Mouse (Mus musculus) adrenal gland, adult 18-20 months (tissue): ENCODE measurements around the gene Gstp3. TPM values are rescaled to one million over a fixed set of nuclear protein-coding genes. Genes with fewer than 3 reads are reported as not detected.
"Not testable (repeated sequence)": the region's sequence is repeated elsewhere in the genome, so short reads cannot be mapped to it uniquely, and the experiment has no call there.

ENCODE experiments used
- DNase-seq, 2 experiments: peaks; one replicate each; pipeline ENCODE4 v3.0.0; 2021 to 2022; ENCODE audit warnings: low spot score in 2 of 2
- total RNA-seq, 2 experiments: library from RNA; stranded (reverse); gene quantifications; 1 replicate in 1 of 2; 2 replicates in 1 of 2; pipeline ENCODE4 v1.2.3; 2021

The Gstp3 gene
- total RNA-seq, 2 experiments from 2014 or later = 2.0 to 2.1 TPM

DNA sequence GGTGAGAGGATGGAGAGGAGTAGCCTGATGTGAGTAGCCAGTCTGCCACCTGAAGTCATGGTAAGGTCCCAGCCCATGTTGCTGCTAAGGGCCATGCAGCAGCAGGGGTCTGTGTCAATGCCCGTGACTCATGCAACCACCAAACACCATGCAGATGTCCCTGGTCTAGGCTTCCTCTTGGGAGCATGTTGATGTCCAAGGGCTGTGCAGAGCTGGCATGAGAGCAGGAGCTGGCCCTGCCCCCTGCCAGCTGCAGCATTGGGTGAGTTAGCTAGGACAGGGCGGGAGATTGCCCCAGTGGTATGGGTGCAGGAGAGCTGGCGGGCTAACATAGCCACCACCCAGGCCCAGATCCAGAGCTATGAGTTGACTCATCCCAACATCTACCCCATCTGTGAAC is 31.1 kb upstream of the Gstp3 start:
- DNase-seq = no peak

DNA sequence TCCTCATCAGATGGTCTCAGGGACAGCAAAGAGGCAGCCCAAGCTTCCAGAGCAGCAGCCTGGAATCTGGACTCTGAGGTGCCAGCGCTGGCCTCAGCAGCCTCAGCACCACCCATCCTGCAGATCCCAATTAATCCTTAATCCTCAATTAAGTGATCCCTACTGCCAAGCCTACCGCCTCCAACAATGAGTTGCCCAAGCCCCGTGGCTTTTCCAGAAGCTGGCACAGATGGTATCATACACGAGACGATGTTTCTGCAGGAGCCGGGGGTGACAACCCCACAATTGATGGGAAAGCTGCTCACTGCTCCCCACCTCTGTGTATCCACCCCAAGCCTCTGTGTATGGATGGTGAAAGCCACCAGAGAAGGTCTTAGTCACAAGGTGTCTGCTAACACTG is 29.8 kb upstream of the Gstp3 start:
- DNase-seq = no peak

DNA sequence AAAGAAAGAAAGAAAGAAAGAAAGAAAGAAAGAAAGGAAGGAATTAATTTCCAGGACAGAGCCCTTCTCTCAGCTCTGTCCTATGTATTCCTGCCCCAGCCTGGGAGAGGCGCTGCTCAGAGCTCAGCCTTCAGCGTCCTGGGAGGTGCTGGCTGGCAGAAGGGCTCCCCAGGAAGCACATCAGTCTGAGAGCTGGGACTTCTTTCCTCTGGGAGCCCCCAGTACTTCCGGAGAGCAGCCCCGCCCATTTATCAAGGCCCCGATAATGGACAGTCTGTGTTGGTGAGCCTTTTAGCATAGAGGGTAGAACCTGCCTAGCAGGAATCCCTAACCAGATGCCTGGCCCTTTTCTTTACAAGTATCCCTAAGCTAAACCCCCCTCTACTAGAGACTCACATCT is 28.8 kb upstream of the Gstp3 start:
- DNase-seq = no peak

DNA sequence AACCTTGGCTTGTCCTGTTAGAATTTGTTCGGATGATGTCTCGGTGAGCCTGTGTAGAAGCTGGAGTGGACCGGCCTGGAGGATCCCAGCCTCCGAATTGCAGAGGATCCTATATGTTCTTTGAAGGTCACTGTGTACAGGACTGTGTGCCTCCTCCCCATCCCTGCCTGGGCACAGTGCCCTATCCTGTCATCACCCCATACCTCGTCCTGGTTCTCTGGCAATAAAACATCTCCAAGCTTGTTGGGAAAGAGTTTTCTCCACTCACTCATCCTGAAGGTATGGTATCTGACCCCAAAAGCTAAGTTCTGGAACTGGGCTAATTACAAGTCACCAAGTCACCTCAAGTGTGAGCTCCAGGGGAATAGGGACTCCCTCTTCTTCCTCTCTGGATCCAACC is 27.7 kb upstream of the Gstp3 start:
- DNase-seq = no peak

DNA sequence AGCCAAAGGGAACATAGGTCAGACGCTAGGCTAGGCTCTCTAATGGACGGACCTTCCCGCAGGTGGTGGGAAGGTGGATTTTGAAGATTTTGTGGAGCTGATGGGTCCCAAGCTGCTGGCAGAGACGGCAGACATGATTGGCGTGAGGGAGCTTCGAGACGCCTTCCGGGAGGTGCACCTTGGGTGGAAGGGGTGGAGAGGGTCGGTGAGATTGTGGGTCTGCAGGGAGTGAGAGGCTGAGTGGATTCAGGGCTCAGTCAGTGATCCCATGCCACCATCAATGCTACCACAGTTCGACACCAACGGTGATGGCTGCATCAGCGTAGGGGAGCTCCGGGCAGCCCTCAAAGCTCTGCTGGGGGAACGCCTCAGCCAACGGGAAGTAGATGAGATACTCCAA is 26.8 kb upstream of the Gstp3 start:
- DNase-seq = no peak

DNA sequence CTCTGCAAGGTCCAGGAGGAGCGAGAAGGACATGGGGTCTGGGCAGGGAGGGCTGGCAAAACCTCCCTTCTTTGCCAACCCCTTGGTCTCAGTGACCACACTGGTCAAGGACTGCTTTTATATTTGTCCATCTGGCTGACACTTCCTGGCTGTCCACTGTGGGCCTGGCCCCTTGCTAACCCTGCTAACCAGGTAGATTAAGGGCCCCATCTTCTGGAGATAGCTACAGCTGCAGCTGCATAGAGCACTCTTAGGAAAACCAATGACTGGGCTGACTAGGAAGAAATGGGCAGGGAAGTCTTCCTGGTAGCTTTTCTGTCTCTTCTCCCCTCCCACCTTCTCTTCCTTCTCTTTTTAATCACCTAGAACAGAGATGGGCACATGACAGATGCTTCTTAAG is 25.6 kb upstream of the Gstp3 start:
- no peak for DNase-seq

DNA sequence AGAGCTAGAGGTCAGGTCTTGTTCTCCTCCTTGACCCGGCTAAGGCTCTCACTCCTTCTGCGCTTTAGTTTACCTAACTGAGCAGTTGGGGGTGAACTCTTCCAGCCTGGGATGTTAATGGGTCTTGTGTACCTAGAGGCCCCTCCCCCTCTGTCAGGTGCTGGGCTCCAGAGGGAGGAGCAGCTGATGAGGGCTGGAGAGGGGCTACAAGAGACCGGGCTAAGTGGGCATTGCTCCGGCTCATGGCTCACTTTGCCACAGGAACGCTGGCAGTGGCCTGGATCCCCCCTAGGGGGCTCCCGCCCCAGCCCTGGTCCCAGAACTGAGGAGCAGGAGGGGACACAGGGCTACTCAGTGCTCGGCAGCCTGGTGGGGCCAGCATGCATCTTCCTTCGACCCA is 24.5 kb upstream of the Gstp3 start:
- DNase-seq = no peak

DNA sequence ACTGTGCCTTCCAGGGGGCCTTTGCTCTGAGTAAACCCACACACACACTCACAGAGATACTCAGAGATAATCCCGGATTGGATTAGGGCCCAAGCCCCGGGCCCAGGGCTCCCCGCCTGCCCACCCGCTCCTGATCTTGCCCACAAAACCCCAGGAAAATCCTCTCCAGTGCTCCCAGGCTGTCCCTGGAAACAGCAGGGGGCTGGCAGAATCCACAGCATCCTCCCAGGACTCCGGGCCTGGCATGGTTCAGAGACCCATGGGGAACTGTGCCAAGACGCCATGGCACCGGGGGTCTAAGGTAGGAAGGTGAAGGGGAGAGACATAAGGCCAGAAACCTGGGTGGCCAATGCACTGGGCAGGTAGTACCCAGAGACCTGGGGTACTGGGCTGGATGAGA is 23.9 kb upstream of the Gstp3 start:
- DNase-seq = no peak

DNA sequence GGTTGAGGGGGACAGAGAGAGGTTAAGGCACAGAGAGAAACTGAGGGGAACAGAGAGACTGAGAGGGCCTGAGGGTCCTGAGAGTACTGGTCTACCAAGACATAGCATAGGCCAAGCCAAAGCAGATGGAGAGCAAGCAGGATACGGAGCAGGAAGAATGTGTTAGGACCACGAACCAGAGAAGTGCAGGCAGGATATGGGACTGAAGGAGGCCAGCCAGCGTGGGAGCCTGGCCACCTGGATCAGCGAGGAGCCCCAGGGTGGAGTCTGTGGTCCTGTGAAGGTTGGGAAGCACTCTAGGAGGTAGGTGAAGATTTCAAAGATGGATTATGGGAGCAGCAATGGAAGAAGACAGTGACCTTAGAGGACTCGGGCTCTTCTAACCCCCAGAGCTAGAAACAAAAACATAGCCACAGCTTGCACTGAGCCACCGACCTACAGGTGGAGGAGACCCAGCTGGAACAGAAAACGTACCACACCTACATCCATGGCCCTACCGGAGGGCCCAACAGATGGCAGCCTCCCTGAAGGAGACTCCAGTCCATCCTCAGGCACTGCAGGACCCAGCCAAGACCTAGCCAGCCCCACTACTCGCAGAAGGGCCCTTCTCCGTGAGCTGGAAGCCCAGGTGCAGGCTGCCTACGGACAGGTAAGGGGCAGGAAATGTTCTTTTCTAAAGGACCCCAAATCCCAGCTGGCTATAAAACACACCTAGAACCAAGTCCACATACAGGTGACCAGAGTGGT is 23.0 kb upstream of the Gstp3 start:
- no peak for DNase-seq

DNA sequence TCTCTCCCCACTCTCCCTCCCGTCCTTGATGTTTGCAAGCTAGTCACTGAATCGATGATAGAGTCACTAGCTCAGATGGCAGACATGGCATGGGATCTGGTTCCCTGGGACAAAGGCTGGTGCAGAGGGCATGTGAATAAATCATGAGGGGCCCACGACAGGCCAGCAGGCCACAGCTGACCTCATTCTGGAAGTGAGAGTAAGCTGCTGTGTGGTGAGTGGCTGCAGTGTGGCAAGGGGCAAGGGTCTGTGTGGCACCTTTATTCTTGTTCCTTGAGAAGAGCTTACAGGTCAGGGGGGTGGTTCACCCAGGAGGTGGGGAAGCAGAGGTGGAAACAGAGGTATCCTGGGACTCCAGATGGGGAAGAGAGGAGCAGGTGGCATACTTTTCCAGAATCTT is 22.0 kb upstream of the Gstp3 start, which contains the start of gene Cabp2:
Gene Cabp2 (plus strand): TSS at position 185 of the 400 bp plus-strand sequence.
- no peak for DNase-seq

DNA sequence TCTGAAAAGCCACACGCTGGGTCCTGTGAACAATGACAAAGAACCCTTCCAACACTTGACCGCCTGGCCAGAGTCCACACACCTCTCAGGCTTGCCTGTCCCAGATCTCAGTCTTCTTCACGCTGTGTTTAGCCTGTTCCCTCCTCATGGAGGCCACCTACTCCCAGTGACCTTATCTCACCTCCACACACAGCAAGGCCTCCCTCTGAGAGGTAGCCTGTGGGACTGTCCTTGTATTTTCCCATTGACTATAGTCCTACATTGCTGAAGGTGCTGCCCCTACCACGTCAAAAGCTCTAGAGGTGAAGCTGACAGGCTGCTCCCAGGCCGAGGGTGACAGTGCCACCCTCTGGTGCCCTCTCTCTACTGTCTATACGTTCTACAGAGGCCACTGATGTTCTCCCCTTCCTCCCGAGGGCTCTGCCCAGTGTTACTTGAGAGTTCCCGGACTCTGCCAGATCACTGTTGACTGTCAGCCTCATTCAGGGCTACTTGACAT is 21.2 kb upstream of the Gstp3 start:
- DNase-seq = no peak

DNA sequence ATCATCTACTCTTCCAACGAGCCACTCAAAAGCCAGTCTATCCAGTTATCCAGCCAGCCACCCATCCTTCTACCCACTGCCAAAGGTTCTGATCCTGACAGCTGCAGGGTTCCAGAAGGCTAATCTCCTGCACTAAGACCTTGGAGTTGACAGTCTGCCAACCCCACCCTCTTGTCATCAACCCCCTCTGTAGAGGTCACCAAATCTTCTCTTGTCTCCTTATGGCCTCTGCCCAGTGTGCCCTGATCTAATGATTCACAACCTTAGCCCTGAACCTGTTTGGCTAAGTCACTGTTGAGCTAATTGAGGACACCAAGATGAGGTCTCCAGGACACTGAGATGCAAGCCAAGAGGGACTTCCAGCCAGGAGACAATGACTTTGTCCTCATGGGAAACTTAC is 20.2 kb upstream of the Gstp3 start:
- DNase-seq = no peak

DNA sequence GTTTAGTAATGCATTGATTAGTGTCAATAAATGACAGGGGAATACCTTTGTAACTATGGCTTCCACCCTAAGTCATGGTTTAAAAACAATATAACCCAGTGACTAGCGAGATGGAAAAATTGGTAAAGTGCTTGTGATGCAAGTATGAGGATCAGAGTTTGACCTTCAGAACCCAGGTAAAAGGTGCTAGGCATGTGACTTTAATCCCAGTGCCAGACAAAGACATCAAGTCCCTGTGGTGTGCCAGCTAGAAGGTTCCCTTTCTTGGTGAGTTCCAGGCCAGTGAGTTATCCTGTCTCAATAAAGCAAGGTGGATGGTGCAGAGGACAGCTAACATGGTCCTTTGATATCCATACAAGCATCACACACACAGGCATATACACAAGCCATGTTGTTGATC is 16.2 kb upstream of the Gstp3 start:
- no peak for DNase-seq

DNA sequence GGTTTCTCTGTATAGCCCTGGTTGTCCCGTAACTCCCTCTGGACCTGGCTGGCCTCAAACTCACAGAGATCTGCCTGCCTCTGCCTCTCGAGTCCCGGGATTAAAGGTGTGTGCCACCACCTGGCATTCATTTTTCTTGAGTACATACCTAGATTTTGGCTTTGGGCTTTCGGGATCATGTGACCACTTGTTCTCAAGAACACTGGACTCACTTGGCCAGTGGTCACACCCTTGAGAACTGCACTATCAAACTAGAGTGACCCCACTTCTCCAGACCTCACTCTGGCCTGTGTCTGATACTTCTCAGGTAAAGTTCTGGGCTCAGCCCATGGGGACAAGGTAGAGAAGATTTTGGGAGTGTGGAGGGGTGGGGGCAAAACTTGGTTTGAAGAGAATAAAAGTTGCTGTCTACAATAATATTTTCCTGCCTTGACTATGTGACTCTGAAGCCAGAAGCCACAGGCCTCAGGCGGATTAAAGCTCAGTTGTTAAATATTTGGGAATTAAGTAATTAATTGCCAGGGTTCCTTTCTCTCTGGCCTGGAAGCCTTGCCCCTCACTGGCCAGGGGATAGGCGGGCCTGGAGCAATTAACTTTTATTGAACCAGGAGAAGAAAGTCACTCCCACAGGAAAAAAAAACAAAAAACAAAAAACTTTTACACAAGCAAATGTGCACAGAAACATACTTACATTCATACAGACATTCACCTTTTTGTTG is 13.5 kb upstream of the Gstp3 start:
- no peak for DNase-seq

DNA sequence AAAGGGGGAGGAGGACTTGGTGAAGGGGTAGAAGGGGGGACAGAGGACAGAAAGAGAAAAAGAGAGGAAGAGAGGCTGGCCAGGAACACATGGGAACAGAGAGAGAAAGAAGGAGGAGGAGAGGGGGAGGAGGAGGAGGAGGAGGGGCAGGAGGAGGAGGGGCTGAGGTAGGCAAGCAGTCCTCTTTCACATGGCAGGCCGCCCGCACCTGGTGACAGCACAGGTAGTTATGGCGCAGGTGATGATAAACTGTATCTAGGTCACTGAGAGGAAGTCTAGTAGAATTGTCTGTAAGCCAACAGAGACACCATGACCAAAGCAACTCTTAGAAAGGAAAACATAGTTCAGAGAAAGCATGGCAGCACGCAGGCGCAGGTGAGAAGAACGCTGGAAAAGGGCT is 12.0 kb upstream of the Gstp3 start:
- DNase-seq = no peak

DNA sequence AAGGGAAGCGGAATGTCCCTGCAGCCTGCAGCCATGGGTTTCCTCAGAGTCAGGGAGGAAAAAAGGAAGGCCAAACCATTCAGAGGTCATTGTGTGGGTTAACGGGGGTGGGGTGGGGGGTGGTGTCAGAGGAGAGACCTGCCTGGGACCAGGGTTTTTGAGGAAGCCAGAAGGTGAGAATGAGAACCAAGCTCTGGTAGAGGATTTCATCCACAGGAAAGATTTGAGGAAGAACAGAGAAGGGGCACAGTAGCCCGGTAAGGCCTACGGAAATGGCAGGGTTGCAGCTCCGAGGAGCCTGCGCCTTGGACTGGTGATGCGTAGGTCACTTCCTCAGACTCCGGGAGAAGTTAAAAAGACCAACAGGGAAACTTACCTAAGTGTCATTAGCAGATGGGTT is 11.4 kb upstream of the Gstp3 start:
- no peak for DNase-seq

DNA sequence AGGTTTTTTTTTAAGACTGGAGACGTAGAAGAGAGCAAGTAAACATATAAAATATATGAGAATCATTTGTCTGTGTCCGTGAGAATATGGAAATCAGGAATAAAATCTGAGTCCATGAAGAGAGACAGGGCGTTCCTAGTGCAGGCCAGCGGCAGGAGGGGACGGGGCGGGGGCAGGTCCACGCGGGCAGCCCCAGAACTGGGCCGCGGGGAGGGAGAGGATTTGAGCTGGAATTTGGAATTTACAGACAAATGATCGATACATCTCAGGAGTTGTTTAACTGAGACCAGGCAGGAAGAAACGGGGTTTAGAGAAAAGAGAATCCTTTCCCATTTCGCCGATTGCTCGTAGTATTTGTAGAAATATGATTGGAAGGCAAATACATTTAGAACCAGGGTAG is 10.9 kb upstream of the Gstp3 start:
- no peak for DNase-seq

DNA sequence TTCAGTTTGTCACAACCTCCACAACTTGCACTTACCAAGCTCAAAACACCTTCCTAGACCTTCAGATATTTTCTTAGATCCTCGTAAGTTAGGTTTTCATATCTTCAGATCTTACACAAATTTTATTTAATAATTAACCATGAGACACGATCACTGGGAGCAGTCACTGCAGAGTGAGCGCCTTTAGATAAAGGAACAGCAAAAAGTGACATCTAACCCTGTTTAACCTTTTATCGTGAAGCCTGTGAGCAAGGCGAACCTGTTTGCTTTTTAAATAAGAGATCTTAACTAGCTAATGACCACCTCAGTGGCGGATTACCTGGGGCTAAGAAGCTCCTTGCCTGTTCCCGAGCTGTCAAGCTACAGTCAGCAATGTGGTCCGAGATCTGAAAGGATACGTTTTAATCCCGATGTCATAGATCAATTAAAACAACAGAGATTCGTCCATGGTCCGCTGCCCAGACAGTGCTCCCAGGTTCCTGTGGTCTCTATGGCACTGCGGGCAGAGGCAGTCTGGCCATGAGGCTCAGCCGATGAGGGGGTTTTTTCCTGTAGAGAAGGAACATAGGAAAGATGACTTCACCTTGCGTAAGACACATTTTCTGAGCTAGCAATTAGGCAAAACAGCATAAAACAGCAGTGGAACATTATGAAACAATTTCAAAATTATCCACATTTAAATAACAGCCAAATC is 9.5 kb upstream of the Gstp3 start:
- DNase-seq = no peak

DNA sequence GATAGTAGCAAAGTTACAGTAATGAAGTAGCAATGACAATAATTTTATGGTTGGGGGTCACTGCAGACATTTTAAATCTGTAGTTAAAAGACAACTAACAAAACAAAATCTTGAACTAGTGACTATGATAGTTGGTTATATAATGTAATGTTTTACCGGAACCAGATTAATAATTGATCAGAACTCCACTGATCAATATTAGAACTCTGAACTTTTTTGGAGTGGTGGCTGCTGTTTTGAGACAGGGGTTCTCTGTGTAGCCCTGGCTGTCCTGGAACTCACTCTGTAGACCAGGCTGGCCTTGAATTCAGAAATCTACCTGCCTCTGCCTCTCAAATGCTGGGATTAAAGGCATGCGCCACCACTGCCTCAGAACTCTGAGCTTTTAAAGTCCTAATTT is 8.9 kb upstream of the Gstp3 start:
- not testable (repeated sequence) for DNase-seq

DNA sequence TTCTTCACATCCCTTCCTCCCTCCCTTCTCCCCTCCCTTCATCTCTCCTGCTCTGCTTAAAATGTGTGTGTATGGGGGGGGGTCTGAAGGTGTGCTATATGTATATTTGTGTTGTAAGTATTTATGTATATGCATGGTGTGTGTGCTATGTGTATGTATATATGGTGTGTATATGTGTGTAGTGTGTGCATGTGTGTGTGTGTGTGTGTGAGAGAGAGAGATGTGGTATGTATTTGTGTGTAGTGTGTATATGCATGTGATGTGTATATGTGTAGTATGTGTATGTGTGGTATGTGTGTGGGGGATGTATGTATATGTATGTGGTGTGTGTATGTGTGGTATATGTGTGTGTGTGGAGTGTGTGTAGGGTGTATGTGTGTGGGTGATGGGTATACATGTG is 7.5 kb upstream of the Gstp3 start:
- DNase-seq = no peak

DNA sequence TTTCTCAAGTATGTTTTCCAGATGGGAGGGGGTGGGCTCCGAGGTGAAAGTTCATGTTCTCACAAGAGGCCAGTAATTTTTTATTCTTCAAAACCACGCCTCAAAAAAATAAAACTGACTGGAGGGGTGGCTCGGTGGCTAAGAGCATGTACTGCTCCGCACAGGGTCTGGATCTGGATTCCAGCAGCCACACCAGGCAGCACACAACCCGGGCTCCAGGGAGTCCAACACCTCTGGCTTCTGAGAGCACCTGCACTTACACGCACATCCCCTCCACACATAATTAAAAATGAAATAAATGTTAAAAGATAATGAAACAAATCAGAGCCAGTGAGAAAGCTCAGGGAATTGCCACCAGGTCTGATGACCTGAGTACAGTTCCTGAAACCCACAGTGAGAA is 6.9 kb upstream of the Gstp3 start:
- DNase-seq = no peak

DNA sequence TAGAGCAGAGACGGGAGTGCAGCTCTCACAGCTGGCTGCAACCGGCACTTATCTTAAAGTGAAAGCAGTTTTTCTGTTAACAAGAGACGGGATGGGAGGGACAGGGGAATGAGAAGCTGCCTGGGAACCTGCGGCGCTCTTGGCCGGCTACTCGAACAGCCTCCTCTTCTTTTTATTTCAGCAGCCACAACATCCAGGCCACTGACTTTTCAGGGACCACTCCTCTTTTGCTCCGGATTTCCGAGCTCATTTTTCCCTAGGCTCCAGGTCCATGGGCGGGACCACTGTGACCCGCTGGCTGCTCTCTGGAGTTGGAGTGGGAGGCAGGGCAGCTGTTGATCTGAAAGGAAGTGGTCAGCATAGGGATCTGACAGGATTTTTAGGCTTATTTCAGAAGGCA is 5.1 kb upstream of the Gstp3 start:
- not testable (repeated sequence) for DNase-seq
